Mouse (Mus musculus): ENCODE results near the gene Olfr736. TPM values are rescaled to one million over a fixed set of nuclear protein-coding genes. Genes with fewer than 3 reads are reported as not detected.

Olfr736 gene
- total RNA-seq (2021) = not detected
- long read RNA-seq, experiment 1 = 0 reads
- long read RNA-seq, experiment 2 = 0 reads

DNA sequence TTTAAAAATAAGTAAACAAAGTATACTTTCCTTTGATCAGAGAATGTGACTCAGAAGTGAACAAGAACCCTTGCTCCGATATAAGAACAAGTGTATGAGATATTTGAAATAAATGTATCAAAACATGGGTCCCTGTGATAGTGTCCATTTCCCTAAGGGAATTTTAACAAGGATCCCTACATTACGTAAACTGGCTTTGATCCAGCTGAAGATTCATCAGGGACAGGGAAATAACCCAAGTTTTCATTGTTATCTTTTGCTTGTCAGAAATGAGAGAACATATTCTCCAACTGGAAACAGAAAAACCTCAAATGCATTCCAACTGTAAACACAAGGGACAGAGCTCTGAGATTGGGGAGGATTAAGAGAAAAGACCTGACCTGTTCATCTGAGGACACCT, at the start of gene Olfr736:
Olfr736 (plus strand) TSS at position 301 of the 400 bp plus-strand sequence.
- no peak for DNase-seq (ENCODE audit: low spot score)

GRCm38 (mm10) chr14:50348796-50349195, 32.2 kb upstream of the Olfr736 start, which contains the start of gene Olfr735:
Gene Olfr735, minus strand, starts transcription at chr14:50348872.
- DNase-seq (ENCODE audit: low spot score) = no peak

DNA sequence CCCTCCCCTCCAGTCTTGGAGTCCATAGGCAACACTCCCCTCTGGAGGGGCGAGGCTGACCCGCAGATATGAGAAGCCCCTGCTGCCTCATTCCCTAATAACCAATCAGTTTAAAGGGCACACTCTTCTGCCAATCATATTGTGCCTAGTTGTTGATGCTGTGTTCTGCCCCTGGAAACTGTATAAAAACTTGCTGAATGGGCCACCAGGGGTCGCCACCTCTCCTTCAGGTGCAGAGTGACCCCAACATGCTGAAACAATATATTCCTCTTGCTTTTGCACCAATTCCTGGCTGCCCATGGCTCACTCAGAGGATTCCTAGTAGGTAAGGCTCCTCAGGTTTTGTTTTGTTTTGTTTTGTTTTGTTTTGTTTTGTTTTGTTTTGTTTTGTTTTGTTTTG, 28.5 kb upstream of the Olfr736 start:
- no peak for DNase-seq (ENCODE audit: low spot score)

GRCm38 (mm10) chr14:50356725-50357124, 24.2 kb upstream of the Olfr736 start:
- DNase-seq (ENCODE audit: low spot score) = no peak

- no peak for DNase-seq (ENCODE audit: low spot score)
Measured at GRCm38 (mm10) chr14:50357593-50357992, 23.4 kb upstream of the Olfr736 start, which contains the start of gene Tlr11. Gene Tlr11, plus strand, starts transcription at chr14:50357914.

- DNase-seq (ENCODE audit: low spot score) = no peak
Measured at GRCm38 (mm10) chr14:50360480-50360879, 20.5 kb upstream of the Olfr736 start.

- DNase-seq (ENCODE audit: low spot score) = no peak
Measured at GRCm38 (mm10) chr14:50363561-50363960, 17.4 kb upstream of the Olfr736 start.

- DNase-seq (ENCODE audit: low spot score) = no peak
Measured at GRCm38 (mm10) chr14:50407268-50407667, 26.3 kb downstream of the Olfr736 start, which contains the start of gene Olfr738. Gene Olfr738, plus strand, starts transcription at chr14:50407568.

DNA sequence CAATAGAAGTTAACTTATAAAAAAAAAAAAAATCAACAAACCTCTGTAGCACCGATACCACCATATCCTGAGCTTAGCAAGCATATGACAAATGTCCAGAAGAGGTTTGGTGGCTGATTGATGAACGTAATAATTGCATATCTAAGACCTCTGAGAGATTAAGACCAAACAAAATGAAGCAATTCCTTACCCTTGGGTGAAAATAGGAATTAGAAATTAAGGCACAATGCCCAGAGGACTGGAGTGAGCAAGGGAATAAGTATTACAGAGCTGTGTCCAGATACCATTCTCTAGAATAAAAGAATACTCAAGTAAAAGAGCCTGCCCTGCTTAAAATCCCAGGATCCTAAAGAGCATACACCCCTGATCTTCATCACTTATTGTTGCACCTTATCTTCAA, 37.4 kb downstream of the Olfr736 start, which contains the start of gene Olfr739:
Olfr739 (plus strand) TSS at position 301 of the 400 bp plus-strand sequence.
- no peak for DNase-seq (ENCODE audit: low spot score)

Other genes starting within 250 kb of the Olfr736 start
- not detected for gene Olfr728, start 238.5 kb upstream of the Olfr736 start, total RNA-seq (2021)
- not detected for gene Olfr729, start 228.3 kb upstream of the Olfr736 start, total RNA-seq (2021)
- not detected for gene Olfr730, start 193.0 kb upstream of the Olfr736 start, total RNA-seq (2021)
- gene Olfr731, start 139.3 kb upstream of the Olfr736 start, total RNA-seq (2021) = not detected
- gene Olfr732, start 97.0 kb upstream of the Olfr736 start, total RNA-seq (2021) = not detected
- gene Olfr733, start 79.6 kb upstream of the Olfr736 start, total RNA-seq (2021) = not detected
- not detected for gene Olfr734, start 54.4 kb upstream of the Olfr736 start, total RNA-seq (2021)
- gene Olfr735, start 32.3 kb upstream of the Olfr736 start, total RNA-seq (2021) = not detected
- not detected for gene Tlr11, start 23.2 kb upstream of the Olfr736 start, total RNA-seq (2021)
- gene Olfr738, start 26.4 kb downstream of the Olfr736 start, total RNA-seq (2021) = not detected
- not detected for gene Olfr739, start 37.5 kb downstream of the Olfr736 start, total RNA-seq (2021)
- not detected for gene Olfr740, start 64.4 kb downstream of the Olfr736 start, total RNA-seq (2021)
- gene Olfr741, start 91.6 kb downstream of the Olfr736 start, total RNA-seq (2021) = not detected
- not detected for gene Olfr742, start 122.4 kb downstream of the Olfr736 start, total RNA-seq (2021)
- not detected for gene Olfr743, start 140.7 kb downstream of the Olfr736 start, total RNA-seq (2021)
- gene Olfr744, start 233.7 kb downstream of the Olfr736 start, total RNA-seq (2021) = not detected